Mouse (Mus musculus) embryonic fibroblast, embryonic 13.5 days (primary cell): ENCODE results near the gene Hist1h4k.
"Not testable (repeated sequence)": the region's sequence is repeated elsewhere in the genome, so short reads cannot be mapped to it uniquely, and the experiment has no call there.

Experiments used
- CTCF ChIP-seq: IDR thresholded peaks from 2 replicates; pipeline ENCODE4 v1.5.1; 2011; ENCODE audit warnings: mild to moderate bottlenecking, control low read depth, low read length, moderate library complexity, borderline replicate concordance; ENCODE audit not compliant: insufficient read depth
- POLR2A ChIP-seq: IDR thresholded peaks from 2 replicates; pipeline ENCODE4 v1.6.1; 2011; ENCODE audit warnings: low read depth, mild to moderate bottlenecking, control low read depth, low read length, moderate library complexity

- not testable (repeated sequence) for TF ChIP-seq POLR2A, CTCF
Observed at GRCm38 (mm10) chr13:21797163-21797562, 46.9 kb upstream of the Hist1h4k start.
